Mouse (Mus musculus) lung, embryonic 15.5 days (tissue): Measurements from ENCODE around the gene Rasl11b. TPM values are rescaled to one million over a fixed set of nuclear protein-coding genes. Genes with fewer than 3 reads are reported as not detected.

Experiments
- ATAC-seq: fragments of 200-750 bp; cut with Nextera tagmentation; 2 replicates; pipeline ENCODE4 v1.8.0; 2017; ENCODE audit warnings: moderate number of reproducible peaks, borderline replicate concordance; ENCODE audit not compliant: low FRiP score, low TSS enrichment; ENCODE audit errors: extremely low read depth
- H3K27ac ChIP-seq: fragments of 300-500 bp; sonication (generic); 2 replicates; pipeline ENCODE4 v1.5.1; 2015; ENCODE audit warnings: moderate library complexity, mild to moderate bottlenecking, inconsistent platforms
- H3K27me3 ChIP-seq: fragments of 300-500 bp; sonication (generic); 2 replicates; pipeline ENCODE4 v1.6.1; 2015; ENCODE audit warnings: inconsistent platforms
- H3K36me3 ChIP-seq: fragments of 300-500 bp; sonication (generic); 2 replicates; pipeline ENCODE4 v1.6.1; 2015; ENCODE audit warnings: inconsistent platforms
- H3K4me1 ChIP-seq: fragments of 300-500 bp; sonication (generic); 2 replicates; pipeline ENCODE4 v1.6.1; 2015; ENCODE audit warnings: inconsistent platforms
- H3K4me2 ChIP-seq: fragments of 300-500 bp; sonication (generic); 2 replicates; pipeline ENCODE4 v1.6.1; 2015; ENCODE audit warnings: inconsistent platforms, mild to moderate bottlenecking, moderate library complexity
- H3K4me3 ChIP-seq: fragments of 300-500 bp; sonication (generic); 2 replicates; pipeline ENCODE4 v1.5.1; 2015; ENCODE audit warnings: mild to moderate bottlenecking, inconsistent platforms
- H3K9ac ChIP-seq: fragments of 300-500 bp; sonication (generic); 2 replicates; pipeline ENCODE4 v1.6.1; 2015; ENCODE audit warnings: inconsistent platforms
- H3K9me3 ChIP-seq: fragments of 300-500 bp; sonication (generic); 2 replicates; pipeline ENCODE4 v1.6.1; 2016; ENCODE audit warnings: inconsistent platforms
- WGBS: fragments of 180-500 bp; shearing (Covaris S2); methylation state at CpG from one replicate; pipeline ENCODE4 v1.1.7; 2015; 5-methylcytosine and 5-hydroxymethylcytosine counted together
- polyA plus RNA-seq: library from polyadenylated mRNA; unstranded; fragments of >200 nt; fragmentation: Nextera tagmentation; extraction: Ambion mirVana; gene quantifications from 2 replicates; pipeline ENCODE4 v1.2.1, GENCODE M21; 2015

The Rasl11b gene
- polyA plus RNA-seq, 1 experiment from 2014 or later, result 150 TPM

GRCm38 (mm10) chr5:74164547-74164946, 30.5 kb upstream of the Rasl11b start:
- Histone ChIP-seq H3K4me1 (peaks cover 54% of the 10 kb centered on the region), H3K27me3 (no peaks in the 10 kb centered on the region), H3K9me3 (no peaks in the 10 kb centered on the region), H3K9ac (no peak overlapping the region), H3K4me3 (no peak overlapping the region), H3K36me3 (no peaks in the 10 kb centered on the region), H3K27ac (no peak overlapping the region), H3K4me2 (no peak overlapping the region)
- ATAC-seq, result no peak
- WGBS, result 86% methylated on average over 7 of the region's 7 CpGs

GRCm38 (mm10) chr5:74166642-74167041, 28.4 kb upstream of the Rasl11b start:
- no peaks in the 10 kb centered on the region for H3K27me3 ChIP-seq
- H3K27ac ChIP-seq, result no peak overlapping the region
- no peak for ATAC-seq
- no peaks in the 10 kb centered on the region for H3K36me3 ChIP-seq
- H3K9ac ChIP-seq, result no peak overlapping the region
- H3K9me3 ChIP-seq, result no peaks in the 10 kb centered on the region
- H3K4me3 ChIP-seq, result no peak overlapping the region
- H3K4me1 ChIP-seq, result peaks cover 37% of the 10 kb centered on the region
- no peak overlapping the region for H3K4me2 ChIP-seq
- 77% methylated on average over 3 of the region's 3 CpGs for WGBS

GRCm38 (mm10) chr5:74168085-74168484, 27.0 kb upstream of the Rasl11b start:
- peak overlapping the region; percentile 25 for H3K27ac ChIP-seq
- no peak for ATAC-seq

GRCm38 (mm10) chr5:74171768-74172167, 23.3 kb upstream of the Rasl11b start:
- Histone ChIP-seq H3K27me3 (no peaks in the 10 kb centered on the region), H3K9me3 (no peaks in the 10 kb centered on the region), H3K4me3 (no peak overlapping the region), H3K27ac (peak overlapping the region; percentile 88), H3K4me2 (no peak overlapping the region), H3K36me3 (no peaks in the 10 kb centered on the region), H3K9ac (no peak overlapping the region), H3K4me1 (peaks cover 56% of the 10 kb centered on the region)
- ATAC-seq, result no peak
- 60% methylated on average over 9 of the region's 9 CpGs for WGBS

More at GRCm38 (mm10) chr5:74168085-74168484, 27.0 kb upstream of the Rasl11b start:
- H3K36me3 ChIP-seq, result no peaks in the 10 kb centered on the region
- 47% methylated on average over 3 of the region's 3 CpGs for WGBS
- H3K4me1 ChIP-seq, result peaks cover 37% of the 10 kb centered on the region
- no peak overlapping the region for H3K9ac ChIP-seq
- H3K4me3 ChIP-seq, result no peak overlapping the region
- H3K9me3 ChIP-seq, result no peaks in the 10 kb centered on the region
- H3K27me3 ChIP-seq, result no peaks in the 10 kb centered on the region
- no peak overlapping the region for H3K4me2 ChIP-seq

GRCm38 (mm10) chr5:74172208-74172607, 22.9 kb upstream of the Rasl11b start:
- peaks cover 59% of the 10 kb centered on the region for H3K4me1 ChIP-seq
- 30% methylated on average over 12 of the region's 12 CpGs for WGBS
- no peak overlapping the region for H3K9ac ChIP-seq
- no peaks in the 10 kb centered on the region for H3K27me3 ChIP-seq
- ATAC-seq, result peak; percentile 77
- no peaks in the 10 kb centered on the region for H3K36me3 ChIP-seq
- H3K4me2 ChIP-seq, result peak overlapping the region; percentile 27; the same call in 1 of the 2 replicates
- no peaks in the 10 kb centered on the region for H3K9me3 ChIP-seq
- no peak overlapping the region for H3K4me3 ChIP-seq
- H3K27ac ChIP-seq, result peak overlapping the region; percentile 88

GRCm38 (mm10) chr5:74173162-74173844, 21.8 kb upstream of the Rasl11b start:
- peaks cover 53% of the 10 kb centered on the region for H3K4me1 ChIP-seq
- H3K27me3 ChIP-seq, result no peaks in the 10 kb centered on the region
- WGBS, result 60% methylated on average over 18 of the region's 18 CpGs

GRCm38 (mm10) chr5:74175526-74176270, 19.4 kb upstream of the Rasl11b start:
- no peaks in the 10 kb centered on the region for H3K36me3 ChIP-seq
- H3K9me3 ChIP-seq, result no peaks in the 10 kb centered on the region
- no peak overlapping the region for H3K9ac ChIP-seq
- peak overlapping the region; percentile 74 for H3K27ac ChIP-seq
- H3K4me1 ChIP-seq, result peaks cover 49% of the 10 kb centered on the region
- peak overlapping the region; percentile 34 for H3K4me2 ChIP-seq
- 24% methylated on average over 14 of the region's 14 CpGs for WGBS
- H3K27me3 ChIP-seq, result no peaks in the 10 kb centered on the region
- ATAC-seq, result peak; percentile 34; the same call in 1 of the 2 replicates
- H3K4me3 ChIP-seq, result no peak overlapping the region

More at GRCm38 (mm10) chr5:74173162-74173844, 21.8 kb upstream of the Rasl11b start:
- Histone ChIP-seq H3K4me2 (no peak overlapping the region), H3K9ac (no peak overlapping the region), H3K27ac (peak overlapping the region; percentile 88), H3K36me3 (no peaks in the 10 kb centered on the region), H3K9me3 (no peaks in the 10 kb centered on the region), H3K4me3 (no peak overlapping the region)
- peak; percentile 52; the same call in 1 of the 2 replicates for ATAC-seq

GRCm38 (mm10) chr5:74180216-74180615, 14.9 kb upstream of the Rasl11b start:
- Histone ChIP-seq H3K4me3 (no peak overlapping the region), H3K9me3 (no peaks in the 10 kb centered on the region), H3K9ac (no peak overlapping the region), H3K4me1 (peaks cover 46% of the 10 kb centered on the region), H3K4me2 (no peak overlapping the region), H3K36me3 (no peaks in the 10 kb centered on the region), H3K27me3 (no peaks in the 10 kb centered on the region), H3K27ac (no peak overlapping the region)
- ATAC-seq, result no peak
- 62% methylated on average over 10 of the region's 10 CpGs for WGBS

GRCm38 (mm10) chr5:74183118-74183517, 12.0 kb upstream of the Rasl11b start:
- ATAC-seq, result no peak
- Histone ChIP-seq H3K9ac (no peak overlapping the region), H3K4me2 (no peak overlapping the region), H3K4me1 (peaks cover 42% of the 10 kb centered on the region), H3K9me3 (no peaks in the 10 kb centered on the region), H3K4me3 (no peak overlapping the region), H3K36me3 (no peaks in the 10 kb centered on the region), H3K27ac (no peak overlapping the region), H3K27me3 (no peaks in the 10 kb centered on the region)
- 27% methylated on average over 10 of the region's 10 CpGs for WGBS

- Histone ChIP-seq H3K27me3 (no peaks in the 10 kb centered on the region), H3K27ac (no peak overlapping the region), H3K4me1 (peaks cover 57% of the 10 kb centered on the region), H3K4me2 (no peak overlapping the region), H3K4me3 (no peak overlapping the region), H3K36me3 (no peaks in the 10 kb centered on the region), H3K9me3 (no peaks in the 10 kb centered on the region), H3K9ac (no peak overlapping the region)
- ATAC-seq, result no peak
- WGBS, result 44% methylated on average over 9 of the region's 9 CpGs
These were observed 10.5 kb upstream of the Rasl11b start for GRCm38 (mm10) chr5:74184607-74185006.

- WGBS, result 48% methylated on average over 12 of the region's 12 CpGs
- Histone ChIP-seq H3K4me3 (no peak overlapping the region), H3K36me3 (no peaks in the 10 kb centered on the region), H3K27ac (peak overlapping the region; percentile 65), H3K4me2 (no peak overlapping the region), H3K27me3 (no peaks in the 10 kb centered on the region), H3K9ac (no peak overlapping the region), H3K9me3 (no peaks in the 10 kb centered on the region), H3K4me1 (peaks cover 72% of the 10 kb centered on the region)
- ATAC-seq, result no peak
These were observed 7.0 kb upstream of the Rasl11b start for GRCm38 (mm10) chr5:74188076-74188475.

- Histone ChIP-seq H3K27me3 (no peaks in the 10 kb centered on the region), H3K27ac (peak overlapping the region; percentile 65), H3K4me1 (peaks cover 70% of the 10 kb centered on the region), H3K4me2 (no peak overlapping the region), H3K4me3 (no peak overlapping the region), H3K9me3 (no peaks in the 10 kb centered on the region), H3K9ac (no peak overlapping the region), H3K36me3 (no peaks in the 10 kb centered on the region)
- WGBS, result 10% methylated on average over 8 of the region's 8 CpGs
- ATAC-seq, result peak; percentile 71
These were observed 6.2 kb upstream of the Rasl11b start for GRCm38 (mm10) chr5:74188886-74189285.
